Mouse (Mus musculus) embryonic facial prominence, embryonic 13.5 days (tissue): ENCODE measurements around the gene Lrrc3c. TPM values are rescaled to one million over a fixed set of nuclear protein-coding genes. Genes with fewer than 3 reads are reported as not detected.
A peak's percentile ranks its signal among the peaks of the same experiment; 100 is the strongest.
"Not testable (repeated sequence)": the region's sequence is repeated elsewhere in the genome, so short reads cannot be mapped to it uniquely, and the experiment has no call there.

Source experiments
- ATAC-seq: fragments of 200-750 bp; cut with Nextera tagmentation; 2 replicates; pipeline ENCODE4 v1.8.0; 2017; ENCODE audit warnings: low read depth; ENCODE audit not compliant: insufficient number of reproducible peaks, insufficient read depth, low FRiP score, low TSS enrichment
- H3K27ac ChIP-seq: fragments of 300-500 bp; sonication (generic); 2 replicates; pipeline ENCODE4 v1.5.1; 2015; ENCODE audit warnings: moderate library complexity, mild to moderate bottlenecking, inconsistent platforms
- H3K27me3 ChIP-seq: fragments of 300-500 bp; sonication (generic); 2 replicates; pipeline ENCODE4 v1.6.1; 2015; ENCODE audit warnings: mild to moderate bottlenecking, inconsistent platforms
- H3K36me3 ChIP-seq: fragments of 300-500 bp; sonication (generic); 2 replicates; pipeline ENCODE4 v1.6.1; 2015; ENCODE audit warnings: mild to moderate bottlenecking, inconsistent platforms
- H3K4me1 ChIP-seq: fragments of 300-500 bp; sonication (generic); 2 replicates; pipeline ENCODE4 v1.6.1; 2015; ENCODE audit warnings: inconsistent platforms
- H3K4me2 ChIP-seq: fragments of 300-500 bp; sonication (generic); 2 replicates; pipeline ENCODE4 v1.6.1; 2015; ENCODE audit warnings: moderate library complexity, mild to moderate bottlenecking, inconsistent platforms
- H3K4me3 ChIP-seq: fragments of 300-500 bp; sonication (generic); 2 replicates; pipeline ENCODE4 v1.5.1; 2015; ENCODE audit warnings: mild to moderate bottlenecking, inconsistent platforms
- H3K9ac ChIP-seq: fragments of 300-500 bp; sonication (generic); 2 replicates; pipeline ENCODE4 v1.6.1; 2015; ENCODE audit warnings: mild to moderate bottlenecking, inconsistent platforms
- H3K9me3 ChIP-seq: fragments of 300-500 bp; sonication (generic); 2 replicates; pipeline ENCODE4 v1.6.1; 2016; ENCODE audit warnings: inconsistent platforms
- WGBS: fragments of 180-500 bp; shearing (Covaris S2); methylation state at CpG from one replicate; pipeline ENCODE4 v1.1.7; 2015; ENCODE audit warnings: mixed read lengths; 5-methylcytosine and 5-hydroxymethylcytosine counted together
- polyA plus RNA-seq: library from polyadenylated mRNA; unstranded; fragments of >200 nt; fragmentation: Nextera tagmentation; extraction: Ambion mirVana; gene quantifications from 2 replicates; pipeline ENCODE4 v1.2.1, GENCODE M21; 2015

The Lrrc3c gene
- polyA plus RNA-seq, 1 experiment from 2014 or later, result not detected

DNA sequence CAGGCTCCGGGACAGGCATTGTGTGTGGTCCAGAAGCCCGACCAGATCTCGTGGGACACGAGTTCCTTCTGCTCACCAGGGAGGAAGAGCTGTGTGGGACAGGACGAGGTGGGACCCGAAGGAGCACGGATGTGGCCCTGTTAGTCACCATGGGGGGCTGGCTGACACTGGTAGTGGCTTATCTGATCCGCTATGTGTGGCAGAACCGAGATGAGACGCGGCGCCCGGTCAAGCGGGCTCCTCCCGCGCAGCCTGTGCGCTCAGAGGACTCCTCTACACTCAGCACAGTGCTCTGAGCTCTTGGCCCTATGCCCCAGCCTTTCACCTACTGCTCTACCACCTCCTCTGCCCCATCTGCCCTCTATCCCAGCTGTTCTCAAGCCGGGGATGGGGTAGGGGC lies 1.2 kb downstream of the Lrrc3c start:
- no peak overlapping the region for H3K4me3 ChIP-seq
- H3K27me3 ChIP-seq, result peaks cover 61% of the 10 kb centered on the region
- H3K27ac ChIP-seq, result no peak overlapping the region
- H3K36me3 ChIP-seq, result no peaks in the 10 kb centered on the region
- peaks cover 12% of the 10 kb centered on the region; the same call in 1 of the 2 replicates for H3K4me1 ChIP-seq
- ATAC-seq, result no peak
- no peak overlapping the region for H3K9ac ChIP-seq
- H3K4me2 ChIP-seq, result no peak overlapping the region
- no peaks in the 10 kb centered on the region for H3K9me3 ChIP-seq
- WGBS, result 45% methylated on average over 18 of the region's 18 CpGs

GRCm38 (mm10) chr11:98602090-98602690 lies 4.1 kb downstream of the Lrrc3c start:
- H3K36me3 ChIP-seq, result no peaks in the 10 kb centered on the region
- peak overlapping the region; percentile 44 for H3K4me2 ChIP-seq
- no peaks in the 10 kb centered on the region for H3K9me3 ChIP-seq
- WGBS, result 3% methylated on average over 20 of the region's 20 CpGs
- peak overlapping the region; percentile 24 for H3K4me3 ChIP-seq
- no peak overlapping the region for H3K9ac ChIP-seq
- peaks cover 63% of the 10 kb centered on the region for H3K27me3 ChIP-seq
- no peak overlapping the region for H3K27ac ChIP-seq
- H3K4me1 ChIP-seq, result peaks cover 12% of the 10 kb centered on the region; the same call in 1 of the 2 replicates
- ATAC-seq, result no peak

DNA sequence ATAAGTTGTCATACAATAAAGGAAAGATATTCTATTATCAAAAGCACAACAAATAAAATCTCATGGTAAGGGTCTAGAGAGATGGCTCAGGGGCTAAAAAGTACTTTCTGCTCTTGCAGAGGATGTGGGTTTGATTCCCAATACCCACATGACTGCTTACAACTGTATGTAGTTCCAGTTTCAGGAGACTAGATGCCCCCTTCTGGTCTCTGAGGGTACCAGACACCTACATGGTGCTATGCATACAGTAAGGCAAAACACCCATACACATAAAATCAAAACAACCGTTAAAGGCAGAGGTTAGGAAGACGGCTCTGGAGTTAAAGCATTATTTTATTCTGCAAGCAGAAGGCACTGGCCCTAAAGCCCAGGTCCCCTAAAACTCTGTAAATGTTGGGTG lies 5.9 kb downstream of the Lrrc3c start:
- no peak overlapping the region for H3K27ac ChIP-seq
- H3K4me3 ChIP-seq, result no peak overlapping the region
- no peak for ATAC-seq
- H3K4me1 ChIP-seq, result peaks cover 7% of the 10 kb centered on the region; the same call in 1 of the 2 replicates
- peaks cover 50% of the 10 kb centered on the region for H3K27me3 ChIP-seq
- H3K4me2 ChIP-seq, result no peak overlapping the region
- no peaks in the 10 kb centered on the region for H3K9me3 ChIP-seq
- 80% methylated on average over 2 of the region's 2 CpGs for WGBS
- H3K36me3 ChIP-seq, result no peaks in the 10 kb centered on the region
- no peak overlapping the region for H3K9ac ChIP-seq

DNA sequence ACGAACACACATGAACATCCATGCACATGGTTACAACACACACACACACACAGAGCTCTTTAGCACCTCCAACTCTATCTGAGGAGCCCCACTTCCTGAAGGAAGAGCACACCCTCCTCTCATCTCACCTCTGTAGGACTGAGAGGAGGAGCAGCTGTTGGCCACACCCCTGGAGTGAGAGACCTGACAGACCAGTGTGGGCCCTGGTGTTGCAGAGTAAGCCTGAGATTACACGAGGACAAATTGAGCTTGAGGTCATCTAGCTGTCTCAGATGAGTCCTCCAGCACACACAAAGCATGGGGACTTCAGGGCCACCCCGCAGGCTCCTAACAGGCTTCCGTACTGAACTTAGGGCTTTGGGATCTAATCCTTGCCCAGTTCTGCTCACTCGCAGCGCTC lies 6.8 kb downstream of the Lrrc3c start:
- ATAC-seq, H3K36me3 ChIP-seq, H3K4me3 ChIP-seq, H3K4me2 ChIP-seq, H3K9ac ChIP-seq, H3K4me1 ChIP-seq, H3K27ac ChIP-seq, H3K9me3 ChIP-seq: not testable (repeated sequence)
- 65% methylated on average over 6 of the region's 6 CpGs for WGBS
- H3K27me3 ChIP-seq, result peaks cover 48% of the 10 kb centered on the region

- Histone ChIP-seq H3K4me2 (no peak overlapping the region), H3K9ac (no peak overlapping the region), H3K27ac (no peak overlapping the region), H3K4me1 (peaks cover 5% of the 10 kb centered on the region; the same call in 1 of the 2 replicates), H3K9me3 (no peaks in the 10 kb centered on the region), H3K36me3 (no peaks in the 10 kb centered on the region), H3K27me3 (peaks cover 30% of the 10 kb centered on the region), H3K4me3 (no peak overlapping the region)
- no peak for ATAC-seq
- 11% methylated on average over 3 of the region's 3 CpGs for WGBS
These were observed 8.7 kb downstream of the Lrrc3c start for GRCm38 (mm10) chr11:98606763-98607162.

- H3K27me3 ChIP-seq, result no peaks in the 10 kb centered on the region
- H3K36me3 ChIP-seq, result no peaks in the 10 kb centered on the region
- no peak overlapping the region for H3K27ac ChIP-seq
- ATAC-seq, result no peak
- no peak overlapping the region for H3K4me3 ChIP-seq
- 0 out of 2 replicates have a peak, but pooled peaks cover 5% of the 10 kb centered on the region for H3K9me3 ChIP-seq
- H3K4me2 ChIP-seq, result no peak overlapping the region
- no peaks in the 10 kb centered on the region for H3K4me1 ChIP-seq
- H3K9ac ChIP-seq, result no peak overlapping the region
- 92% methylated on average over 13 of the region's 13 CpGs for WGBS
These were observed 22.7 kb downstream of the Lrrc3c start for GRCm38 (mm10) chr11:98620791-98621190.

GRCm38 (mm10) chr11:98623981-98624380 lies 25.9 kb downstream of the Lrrc3c start:
- WGBS, result 70% methylated on average over 6 of the region's 6 CpGs
- H3K27ac ChIP-seq, H3K27me3 ChIP-seq, H3K9me3 ChIP-seq, H3K36me3 ChIP-seq, H3K9ac ChIP-seq, H3K4me3 ChIP-seq, ATAC-seq, H3K4me1 ChIP-seq, H3K4me2 ChIP-seq: not testable (repeated sequence)

DNA sequence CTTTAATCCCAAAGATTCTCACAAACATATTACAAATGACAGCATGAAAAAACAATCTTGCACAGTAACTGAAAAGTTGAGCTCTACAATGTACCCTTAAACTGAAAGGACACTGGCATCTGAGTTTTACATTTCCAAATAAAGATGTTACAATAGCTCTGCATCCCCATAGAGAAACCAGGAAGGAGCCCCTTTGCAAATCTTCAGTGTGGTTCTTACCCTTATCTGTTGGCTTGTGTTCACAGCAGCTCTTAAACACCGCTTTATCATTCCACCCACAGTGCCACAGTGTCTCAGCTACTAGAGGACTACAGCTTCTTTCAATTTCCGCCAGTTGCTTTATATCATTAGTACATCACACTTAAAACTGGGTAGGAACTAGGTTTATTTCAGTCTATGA lies 26.3 kb downstream of the Lrrc3c start:
- H3K4me1 ChIP-seq, H3K4me2 ChIP-seq, H3K27me3 ChIP-seq, H3K27ac ChIP-seq, H3K9me3 ChIP-seq, H3K36me3 ChIP-seq, H3K9ac ChIP-seq, H3K4me3 ChIP-seq, ATAC-seq: not testable (repeated sequence)
- 89% methylated on average over 2 of the region's 2 CpGs for WGBS

DNA sequence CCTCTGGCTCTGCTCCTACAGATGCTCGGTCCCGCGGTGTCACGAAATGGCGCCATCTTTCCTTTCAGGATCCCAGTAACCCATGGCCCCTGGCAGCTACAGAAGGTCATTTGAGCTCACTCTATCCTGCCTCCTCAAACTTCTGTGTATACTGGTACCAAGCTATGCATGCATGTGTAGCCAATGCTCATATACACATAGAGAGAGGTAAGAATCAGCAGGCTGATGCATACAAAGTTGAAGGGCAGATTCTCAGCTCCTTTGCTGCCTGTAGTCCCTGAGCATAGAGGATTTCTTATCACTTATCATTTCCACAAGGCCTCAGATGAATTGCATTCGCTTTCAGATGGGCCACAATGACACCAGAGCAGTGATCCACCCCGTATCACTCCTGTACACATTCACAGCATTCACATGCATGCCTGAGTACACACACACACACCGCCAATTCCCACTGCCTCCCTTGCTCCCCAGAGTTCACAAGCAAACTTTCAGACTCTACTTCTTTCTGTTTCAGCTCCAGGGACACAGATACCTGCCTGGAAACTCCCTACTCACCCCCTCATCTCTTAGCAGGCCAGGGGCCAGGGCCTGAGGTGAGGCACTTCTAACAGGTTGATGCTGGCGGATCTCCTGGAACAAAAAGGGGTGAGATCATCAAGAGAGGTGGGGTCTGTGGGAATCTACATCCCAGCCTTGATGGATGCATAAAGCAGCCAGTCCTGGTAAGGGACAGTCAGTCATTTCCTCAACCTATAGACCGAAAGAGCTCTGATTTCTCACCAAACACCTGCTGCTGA lies 27.7 kb downstream of the Lrrc3c start, which contains the start of the genes Gm12355 and Gsdma3:
Gm12355 (minus strand) TSS at position 51 of the 800 bp plus-strand sequence.
Gsdma3 (plus strand) TSS at position 750 of the 800 bp plus-strand sequence.
- H3K4me3 ChIP-seq, result no peak within 1 kb of the TSS
- peaks cover 3% of the 10 kb centered on the region; the same call in 1 of the 2 replicates for H3K27me3 ChIP-seq
- ATAC-seq, result no peak
- WGBS, result 86% methylated on average over 10 of the region's 10 CpGs
- no peak within 1 kb of the TSS for H3K9ac ChIP-seq
- no peak within 1 kb of the TSS for H3K27ac ChIP-seq
- no peaks in the 10 kb centered on the region for H3K36me3 ChIP-seq
- no peaks in the 10 kb centered on the region for H3K4me1 ChIP-seq
- H3K9me3 ChIP-seq, result 0 out of 2 replicates have a peak, but pooled peaks cover 5% of the 10 kb centered on the region
- no peak within 1 kb of the TSS for H3K4me2 ChIP-seq

- no peak overlapping the region for H3K4me2 ChIP-seq
- no peaks in the 10 kb centered on the region for H3K4me1 ChIP-seq
- H3K9me3 ChIP-seq, result 0 out of 2 replicates have a peak, but pooled peaks cover 3% of the 10 kb centered on the region
- no peak for ATAC-seq
- H3K9ac ChIP-seq, result no peak overlapping the region
- H3K27ac ChIP-seq, result no peak overlapping the region
- H3K36me3 ChIP-seq, result no peaks in the 10 kb centered on the region
- H3K4me3 ChIP-seq, result no peak overlapping the region
- H3K27me3 ChIP-seq, result peaks cover 3% of the 10 kb centered on the region; the same call in 1 of the 2 replicates
- 98% methylated on average over 3 of the region's 3 CpGs for WGBS
These were observed 30.6 kb downstream of the Lrrc3c start for GRCm38 (mm10) chr11:98628706-98629105.

DNA sequence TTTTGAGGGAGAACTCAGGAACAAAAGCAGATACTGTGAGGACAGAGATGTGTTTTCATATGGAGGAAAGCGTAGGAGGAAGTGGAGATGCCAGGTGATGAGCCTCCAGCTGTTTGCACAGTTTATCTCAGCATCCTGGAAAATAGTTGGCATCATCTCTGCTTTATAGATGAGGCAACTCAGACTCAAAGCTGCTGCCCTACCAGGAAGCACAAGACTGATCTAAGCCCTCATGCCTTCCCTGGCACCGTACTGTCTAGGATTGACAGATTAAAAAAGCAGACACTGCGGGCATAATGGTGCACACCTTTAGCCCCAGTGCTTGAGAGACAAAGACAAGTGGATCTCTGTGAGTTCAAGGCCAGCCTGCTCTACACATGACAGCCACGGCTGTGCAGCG lies 32.6 kb downstream of the Lrrc3c start:
- Histone ChIP-seq H3K27ac (no peak overlapping the region), H3K27me3 (peaks cover 3% of the 10 kb centered on the region; the same call in 1 of the 2 replicates), H3K4me3 (no peak overlapping the region), H3K9ac (no peak overlapping the region), H3K4me1 (no peaks in the 10 kb centered on the region), H3K36me3 (no peaks in the 10 kb centered on the region), H3K9me3 (no peaks in the 10 kb centered on the region), H3K4me2 (no peak overlapping the region)
- WGBS, result 81% methylated on average over 5 of the region's 5 CpGs
- ATAC-seq, result no peak
